Mouse (Mus musculus): Measurements from ENCODE around the gene Rps6ka2.
"Not testable (repeated sequence)": the region's sequence is repeated elsewhere in the genome, so short reads cannot be mapped to it uniquely, and the experiment has no call there.

DNA sequence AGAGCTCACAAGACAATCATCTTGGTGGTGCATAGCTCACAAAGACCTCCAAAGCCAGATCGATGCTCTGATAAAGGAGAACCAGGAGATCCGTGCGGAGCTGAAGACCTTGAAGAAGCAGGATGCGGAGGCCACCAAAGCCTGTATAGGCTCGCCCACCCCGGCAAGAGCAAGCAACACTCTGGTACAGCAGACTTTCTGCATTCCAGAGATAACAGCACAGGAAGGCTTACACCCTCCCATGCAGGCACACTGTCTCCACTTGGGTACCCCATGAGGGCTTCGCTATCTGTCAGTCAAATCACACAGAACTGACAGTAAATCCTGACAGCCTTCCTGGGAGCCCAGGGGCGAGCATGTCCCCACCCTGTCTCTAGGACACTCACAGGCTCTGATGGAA is 156.5 kb downstream of the Rps6ka2 start:
- TF ChIP-seq POLR2A (IDR thresholded peaks at IDR 0.05; ENCODE audit: low read depth, low read length); CTCF (IDR thresholded peaks at IDR 0.05; ENCODE audit: borderline replicate concordance, insufficient read depth, low read length): not testable (repeated sequence)
